Mouse (Mus musculus): ENCODE data around the gene Eapp. TPM values are rescaled to one million over a fixed set of nuclear protein-coding genes. Genes with fewer than 3 reads are reported as not detected.
"Not testable (repeated sequence)": the region's sequence is repeated elsewhere in the genome, so short reads cannot be mapped to it uniquely, and the experiment has no call there.

Gene Eapp
- polyA plus RNA-seq, 1 experiment from 2014 or later, result 85.6 TPM

- H3K9me3 ChIP-seq (replicated peaks; ENCODE audit: low read length); DNase-seq (ENCODE audit: low spot score); H3K4me2 ChIP-seq (ENCODE audit: low read length); H3K4me3 ChIP-seq (replicated peaks; ENCODE audit: low read depth, low read length); H3K27me3 ChIP-seq (ENCODE audit: insufficient read depth, low read length); H3K36me3 ChIP-seq (ENCODE audit: insufficient read depth, low read length); H3K27ac ChIP-seq; H3K9ac ChIP-seq (ENCODE audit: low read depth, low read length); H3K4me1 ChIP-seq (replicated peaks; ENCODE audit: insufficient read depth, low read length): not testable (repeated sequence)
- WGBS, result 0% methylated on average over 4 of the region's 48 CpGs
- ATAC-seq (replicated peaks; ENCODE audit: low FRiP score, low read depth), result peak; percentile 49
Observed at GRCm38 (mm10) chr12:54713822-54714626, 18.3 kb upstream of the Eapp start.

- H3K27ac ChIP-seq; H3K9ac ChIP-seq (ENCODE audit: low read depth, low read length); H3K4me1 ChIP-seq (replicated peaks; ENCODE audit: insufficient read depth, low read length); H3K4me2 ChIP-seq (ENCODE audit: low read length); DNase-seq (ENCODE audit: low spot score); H3K36me3 ChIP-seq (ENCODE audit: insufficient read depth, low read length); H3K27me3 ChIP-seq (ENCODE audit: insufficient read depth, low read length); H3K4me3 ChIP-seq (replicated peaks; ENCODE audit: low read depth, low read length); H3K9me3 ChIP-seq (replicated peaks; ENCODE audit: low read length): not testable (repeated sequence)
- peak; percentile 86 for ATAC-seq (replicated peaks; ENCODE audit: low FRiP score, low read depth)
- 0% methylated on average over 3 of the region's 8 CpGs for WGBS
Observed at GRCm38 (mm10) chr12:54710494-54710879, 14.8 kb upstream of the Eapp start.

GRCm38 (mm10) chr12:54709691-54710493 is 14.2 kb upstream of the Eapp start:
- H3K9me3 ChIP-seq (replicated peaks; ENCODE audit: low read length); H3K27ac ChIP-seq; H3K9ac ChIP-seq (ENCODE audit: low read depth, low read length); H3K36me3 ChIP-seq (ENCODE audit: insufficient read depth, low read length); H3K27me3 ChIP-seq (ENCODE audit: insufficient read depth, low read length); DNase-seq (ENCODE audit: low spot score); H3K4me3 ChIP-seq (replicated peaks; ENCODE audit: low read depth, low read length); H3K4me1 ChIP-seq (replicated peaks; ENCODE audit: insufficient read depth, low read length); H3K4me2 ChIP-seq (ENCODE audit: low read length): not testable (repeated sequence)
- 1% methylated on average over 10 of the region's 44 CpGs for WGBS
- peak; percentile 34 for ATAC-seq (replicated peaks; ENCODE audit: low FRiP score, low read depth)

GRCm38 (mm10) chr12:54699394-54699793 is 3.7 kb upstream of the Eapp start:
- no peak for DNase-seq (ENCODE audit: low spot score)
- no peak for TF ChIP-seq CTCF (IDR thresholded peaks at IDR 0.05; ENCODE audit: low read depth)
- no peaks in the 10 kb centered on the region for H3K36me3 ChIP-seq (ENCODE audit: insufficient read depth, low read length)
- H3K4me3 ChIP-seq (replicated peaks; ENCODE audit: low read depth, low read length), result no peak overlapping the region
- WGBS, result 56% methylated on average over 7 of the region's 7 CpGs
- H3K4me1 ChIP-seq (replicated peaks; ENCODE audit: insufficient read depth, low read length), result no peaks in the 10 kb centered on the region
- H3K4me2 ChIP-seq (ENCODE audit: low read length), result no peak overlapping the region
- no peak overlapping the region for H3K27ac ChIP-seq
- no peaks in the 10 kb centered on the region for H3K9me3 ChIP-seq (replicated peaks; ENCODE audit: low read length)
- ATAC-seq (replicated peaks; ENCODE audit: low FRiP score, low read depth), result no peak
- H3K27me3 ChIP-seq (ENCODE audit: insufficient read depth, low read length), result no peaks in the 10 kb centered on the region
- H3K9ac ChIP-seq (ENCODE audit: low read depth, low read length), result no peak overlapping the region

- WGBS, result 42% methylated on average over 6 of the region's 6 CpGs
- Histone ChIP-seq H3K9ac (ENCODE audit: low read depth, low read length) (no peak overlapping the region), H3K27me3 (ENCODE audit: insufficient read depth, low read length) (no peaks in the 10 kb centered on the region), H3K4me1 (replicated peaks; ENCODE audit: insufficient read depth, low read length) (no peaks in the 10 kb centered on the region), H3K4me2 (ENCODE audit: low read length) (no peak overlapping the region), H3K9me3 (replicated peaks; ENCODE audit: low read length) (no peaks in the 10 kb centered on the region), H3K36me3 (ENCODE audit: insufficient read depth, low read length) (no peaks in the 10 kb centered on the region), H3K4me3 (replicated peaks; ENCODE audit: low read depth, low read length) (no peak overlapping the region), H3K27ac (no peak overlapping the region)
- ATAC-seq (replicated peaks; ENCODE audit: low FRiP score, low read depth) (no peak), DNase-seq (ENCODE audit: low spot score) (no peak)
- TF ChIP-seq CTCF (IDR thresholded peaks at IDR 0.05; ENCODE audit: low read depth), result no peak
Observed at GRCm38 (mm10) chr12:54697791-54698250, 2.1 kb upstream of the Eapp start.

GRCm38 (mm10) chr12:54697003-54697597 is 1.4 kb upstream of the Eapp start:
- H3K9ac ChIP-seq (ENCODE audit: low read depth, low read length), result no peak overlapping the region
- no peak; the same call in 1 of the 2 replicates for TF ChIP-seq CTCF (IDR thresholded peaks at IDR 0.05; ENCODE audit: low read depth)
- no peaks in the 10 kb centered on the region for H3K4me1 ChIP-seq (replicated peaks; ENCODE audit: insufficient read depth, low read length)
- H3K27me3 ChIP-seq (ENCODE audit: insufficient read depth, low read length), result no peaks in the 10 kb centered on the region
- peaks cover 2% of the 10 kb centered on the region; the same call in 1 of the 2 replicates for H3K36me3 ChIP-seq (ENCODE audit: insufficient read depth, low read length)
- H3K27ac ChIP-seq, result no peak overlapping the region
- H3K4me3 ChIP-seq (replicated peaks; ENCODE audit: low read depth, low read length), result no peak overlapping the region
- peak; percentile 61 for DNase-seq (ENCODE audit: low spot score)
- 4% methylated on average over 7 of the region's 7 CpGs for WGBS
- H3K4me2 ChIP-seq (ENCODE audit: low read length), result no peak overlapping the region
- peak; percentile 29 for ATAC-seq (replicated peaks; ENCODE audit: low FRiP score, low read depth)
- H3K9me3 ChIP-seq (replicated peaks; ENCODE audit: low read length), result no peaks in the 10 kb centered on the region

Data from kidney, postnatal 0 days (tissue).